Mouse (Mus musculus) spleen, postnatal 14 days (tissue): ENCODE measurements around the gene Tmem158.
A peak's percentile ranks its signal among the peaks of the same experiment; 100 is the strongest.

ENCODE experiments used
- DNase-seq, 2 experiments: peaks; one replicate each; pipeline ENCODE4 v3.0.0; 2021 to 2022; ENCODE audit warnings: low spot score in 2 of 2

Gene Tmem158

GRCm38 (mm10) chr9:123260611-123261021 is at the start of gene Tmem158:
TSS of gene Tmem158 (minus strand) at chr9:123260764.
- DNase-seq, result peak; percentile 35 to 44

- DNase-seq, result no peak
Measured at GRCm38 (mm10) chr9:123309685-123310365, 49.3 kb upstream of the Tmem158 start.

- no peak for DNase-seq
Measured at GRCm38 (mm10) chr9:123309073-123309472, 48.5 kb upstream of the Tmem158 start.

GRCm38 (mm10) chr9:123304917-123305316 is 44.4 kb upstream of the Tmem158 start:
- no peak for DNase-seq

GRCm38 (mm10) chr9:123303952-123304351 is 43.4 kb upstream of the Tmem158 start:
- DNase-seq, result no peak

GRCm38 (mm10) chr9:123302759-123303313 is 42.3 kb upstream of the Tmem158 start:
- no peak for DNase-seq

- no peak for DNase-seq
Measured at GRCm38 (mm10) chr9:123297862-123298261, 37.3 kb upstream of the Tmem158 start.

- no peak for DNase-seq
Measured at GRCm38 (mm10) chr9:123296229-123296628, 35.7 kb upstream of the Tmem158 start.

- no peak for DNase-seq
Measured at GRCm38 (mm10) chr9:123294581-123294980, 34.0 kb upstream of the Tmem158 start.

- no peak for DNase-seq
Measured at GRCm38 (mm10) chr9:123288378-123288777, 27.8 kb upstream of the Tmem158 start.

GRCm38 (mm10) chr9:123285623-123286022 is 25.1 kb upstream of the Tmem158 start:
- DNase-seq, result no peak

GRCm38 (mm10) chr9:123280775-123281174 is 20.2 kb upstream of the Tmem158 start:
- DNase-seq, result no peak

- DNase-seq, result no peak
Measured at GRCm38 (mm10) chr9:123278003-123278402, 17.4 kb upstream of the Tmem158 start.

GRCm38 (mm10) chr9:123275373-123275772 is 14.8 kb upstream of the Tmem158 start:
- DNase-seq, result no peak

- no peak for DNase-seq
Measured at GRCm38 (mm10) chr9:123274674-123275073, 14.1 kb upstream of the Tmem158 start.

- DNase-seq, result no peak
Measured at GRCm38 (mm10) chr9:123273876-123274275, 13.3 kb upstream of the Tmem158 start.

- no peak for DNase-seq
Measured at GRCm38 (mm10) chr9:123271552-123271951, 11.0 kb upstream of the Tmem158 start.

GRCm38 (mm10) chr9:123269906-123270558 is 9.5 kb upstream of the Tmem158 start:
- no peak for DNase-seq

GRCm38 (mm10) chr9:123259896-123260610 is 511 bp downstream of the Tmem158 start:
- DNase-seq, result peak; percentile 8 to 13

- DNase-seq, result peak; percentile 20 to 46
Measured at GRCm38 (mm10) chr9:123259461-123259895, 1.1 kb downstream of the Tmem158 start.

GRCm38 (mm10) chr9:123258796-123259195 is 1.8 kb downstream of the Tmem158 start:
- no peak for DNase-seq

- no peak for DNase-seq
Measured at GRCm38 (mm10) chr9:123255736-123256135, 4.8 kb downstream of the Tmem158 start.
